In genomic region chr7:6918267-6918666, GRCm38 (mm10) we compare ENCODE assay signal across 8 mouse cellular contexts.
DNase-seq lines count a peak whose midpoint lies in the region; ATAC-seq and TF ChIP-seq lines count a peak whose summit lies in the region.

No protein-coding gene starts in this region.

- peaks cover 40% of the 10 kb centered on the region for H3K4me1 ChIP-seq in forebrain, embryonic 10.5 days
- H3K4me1 ChIP-seq in heart, embryonic 14.5 days (ENCODE audit: control insufficient read depth in 2 of 2, insufficient read depth in 2 of 2, low read length in 2 of 2) = peaks cover 12 to 29% of the 10 kb centered on the region in 2 experiments
- peaks cover 6% of the 10 kb centered on the region for H3K4me1 ChIP-seq in kidney, postnatal 0 days (replicated peaks; ENCODE audit: insufficient read depth, low read length)

- H3K27ac ChIP-seq in forebrain, embryonic 10.5 days = peak overlapping the region; percentile 76
- peak overlapping the region in 1 of 2 experiments; percentile 65; a peak in 1 of 4 replicates for H3K27ac ChIP-seq in heart, embryonic 14.5 days (replicated peaks in 1 of 2; ENCODE audit: control insufficient read depth in 1 of 2, insufficient read depth in 1 of 2, low read depth in 2 of 2, low read length in 2 of 2)
- H3K27ac ChIP-seq in kidney, postnatal 0 days = no peak overlapping the region

- no peaks in the 10 kb centered on the region for H3K27me3 ChIP-seq in forebrain, embryonic 10.5 days (ENCODE audit: poor library complexity, severe bottlenecking)
- H3K27me3 ChIP-seq in heart, embryonic 14.5 days (ENCODE audit: control insufficient read depth, insufficient read depth, low read length) = no peaks in the 10 kb centered on the region
- no peaks in the 10 kb centered on the region for H3K27me3 ChIP-seq in kidney, postnatal 0 days (ENCODE audit: insufficient read depth, low read length)

- peak; percentile 69 for DNase-seq in brain, embryonic 18.5 days (ENCODE audit: low read depth, low spot score)
- peak; percentile 83 for DNase-seq in forebrain, embryonic 10.5 days (ENCODE audit: extremely low spot score, low spot score)
- DNase-seq in kidney, postnatal 0 days (ENCODE audit: low spot score) = peak; percentile 95
- peak; percentile 79 for DNase-seq in liver
- peak; percentile 89 for DNase-seq in neural tube, embryonic 10.5 days (ENCODE audit: extremely low spot score, low spot score)
- peak; percentile 95 for DNase-seq in testis, postnatal 10 days (ENCODE audit: low spot score)

- no peaks in the 10 kb centered on the region for H3K9me3 ChIP-seq in forebrain, embryonic 10.5 days
- H3K9me3 ChIP-seq in heart, embryonic 14.5 days (ENCODE audit: control insufficient read depth, low read length) = no peaks in the 10 kb centered on the region
- H3K9me3 ChIP-seq in kidney, postnatal 0 days (replicated peaks; ENCODE audit: low read length) = no peaks in the 10 kb centered on the region

- peak overlapping the region; percentile 7; the same call in 1 of the 2 replicates for H3K4me2 ChIP-seq in heart, embryonic 14.5 days (ENCODE audit: low read length)
- H3K4me2 ChIP-seq in kidney, postnatal 0 days (ENCODE audit: low read length) = no peak overlapping the region

- TF ChIP-seq CTCF in kidney, postnatal 0 days (IDR thresholded peaks at IDR 0.05; ENCODE audit: low read depth) = peak; percentile 89

- ATAC-seq in CD4-positive, CD25-positive, alpha-beta regulatory T cell, adult 4 months = peak; percentile 51
- peak; percentile 59; the same call in 1 of the 2 replicates for ATAC-seq in heart, embryonic 14.5 days (ENCODE audit: insufficient number of reproducible peaks, insufficient read depth, low FRiP score, low read depth)
- ATAC-seq in kidney, postnatal 0 days (replicated peaks; ENCODE audit: low FRiP score, low read depth) = peak; percentile 61; the same call in 1 of the 2 replicates

- H3K9ac ChIP-seq in heart, embryonic 14.5 days (ENCODE audit: low read length) = peak overlapping the region; percentile 25; the same call in 1 of the 2 replicates
- H3K9ac ChIP-seq in kidney, postnatal 0 days (ENCODE audit: low read depth, low read length) = no peak overlapping the region

- no peak overlapping the region for H3K4me3 ChIP-seq in forebrain, embryonic 10.5 days
- H3K4me3 ChIP-seq in heart, embryonic 14.5 days (ENCODE audit: control insufficient read depth in 1 of 2, insufficient read depth in 1 of 2, low read depth in 1 of 2, low read length in 2 of 2) = no peak overlapping the region
- H3K4me3 ChIP-seq in kidney, postnatal 0 days (replicated peaks; ENCODE audit: low read depth, low read length) = no peak overlapping the region

- WGBS in forebrain, embryonic 10.5 days = 16% methylated on average over 10 of the region's 10 CpGs
- 12% methylated on average over 10 of the region's 10 CpGs for WGBS in heart, embryonic 14.5 days
- WGBS in kidney, postnatal 0 days = 10% methylated on average over 10 of the region's 10 CpGs

- no peaks in the 10 kb centered on the region for H3K36me3 ChIP-seq in forebrain, embryonic 10.5 days (replicated peaks)
- no peaks in the 10 kb centered on the region for H3K36me3 ChIP-seq in heart, embryonic 14.5 days (ENCODE audit: control insufficient read depth, insufficient read depth, low read length)
- H3K36me3 ChIP-seq in kidney, postnatal 0 days (ENCODE audit: insufficient read depth, low read length) = no peaks in the 10 kb centered on the region
